Mouse (Mus musculus): ENCODE measurements around the gene Ptpn1.

Ptpn1 gene

DNA sequence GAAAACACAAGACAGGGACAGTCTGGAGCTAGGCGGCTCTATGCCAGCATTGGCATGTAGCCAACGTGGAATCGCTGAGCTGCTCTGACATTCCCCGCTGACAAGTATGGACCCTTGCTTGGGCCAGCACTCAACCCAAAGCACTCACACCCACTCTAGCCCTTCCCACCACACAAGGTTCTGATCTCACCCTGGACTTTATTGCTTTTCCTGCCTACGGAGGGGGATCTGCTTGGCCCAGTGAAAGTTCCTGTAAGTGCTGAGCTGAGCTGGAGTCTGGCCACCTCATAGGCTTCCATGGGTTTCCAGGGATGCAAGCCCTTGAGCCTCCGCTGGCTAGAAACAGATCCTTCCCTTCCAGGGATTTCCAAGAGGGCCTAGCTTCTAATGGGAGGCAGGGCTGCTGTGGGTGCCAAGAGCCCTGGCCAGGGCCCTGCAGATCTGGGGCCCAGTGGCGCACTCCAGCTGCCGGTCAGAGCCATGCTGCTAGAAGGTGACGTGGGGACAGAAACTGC, 87.4 kb downstream of the Ptpn1 start:
- no peak for DNase-seq

DNA sequence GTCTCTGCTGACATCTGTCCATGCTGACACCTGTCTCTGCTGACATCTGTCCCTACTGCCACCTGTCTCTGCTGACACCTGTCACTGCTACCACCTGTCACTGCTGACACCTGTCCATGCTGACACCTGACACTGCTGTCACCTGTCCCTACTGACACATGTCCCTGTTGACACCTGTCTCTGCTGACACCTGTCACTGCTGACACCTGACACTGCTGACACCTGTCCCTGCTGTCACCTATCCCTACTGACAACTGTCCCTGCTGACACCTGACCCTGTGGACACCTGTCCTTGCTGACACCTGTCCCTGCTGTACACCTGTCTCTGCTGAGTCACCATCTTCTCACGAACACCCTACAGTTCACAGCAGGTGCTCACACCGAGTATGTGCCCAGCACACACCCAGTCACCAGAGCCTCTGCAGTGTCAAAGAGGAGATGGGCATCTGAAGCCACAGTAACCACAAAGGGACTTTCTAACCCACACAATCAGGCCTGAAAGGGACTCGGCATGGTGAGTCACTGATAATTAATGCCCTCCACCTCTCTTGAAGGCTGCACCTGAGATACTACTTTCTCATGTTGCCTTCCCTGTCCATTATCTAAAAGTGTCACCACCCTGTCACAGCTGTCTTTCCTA, 92.0 kb downstream of the Ptpn1 start:
- DNase-seq, result no peak

DNA sequence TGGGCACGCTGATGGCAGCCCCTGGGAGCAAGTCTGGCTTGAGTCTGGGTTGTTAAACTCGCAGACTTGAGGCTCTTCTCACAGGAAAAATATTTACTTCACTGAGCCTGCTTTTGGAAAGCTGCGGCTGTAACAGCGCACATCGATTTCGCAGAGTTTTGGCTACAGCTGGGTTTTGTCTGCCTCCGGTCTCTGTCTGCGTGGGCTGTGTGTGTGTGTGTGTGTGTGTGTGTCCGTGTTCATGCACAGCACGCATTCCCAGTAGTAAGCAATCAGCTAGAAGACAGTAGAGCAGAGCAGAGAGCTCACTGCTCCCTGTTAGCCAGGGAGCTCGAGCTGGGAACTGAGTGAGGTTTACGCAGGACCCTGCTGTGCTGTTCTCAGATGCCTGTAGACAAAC, 93.3 kb downstream of the Ptpn1 start:
- DNase-seq, result no peak

DNA sequence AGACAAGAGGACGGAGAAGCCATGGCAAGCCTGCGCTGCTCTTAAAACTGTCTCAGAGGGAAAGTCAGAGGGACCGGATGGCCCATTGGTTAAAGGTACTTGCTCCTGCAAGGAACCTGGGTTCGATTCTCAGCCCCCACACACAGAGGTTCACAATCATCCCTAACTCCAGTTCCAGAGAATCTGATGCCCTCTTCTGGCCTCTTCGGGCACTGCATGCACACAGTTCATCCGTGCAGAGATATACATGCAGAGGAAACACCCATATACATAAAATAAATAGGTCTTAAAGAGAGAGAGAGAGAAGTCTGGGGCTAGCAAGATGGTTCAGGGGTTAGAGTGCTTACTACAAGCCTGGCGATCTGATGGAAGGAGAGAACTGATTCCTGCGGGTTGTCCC, 94.0 kb downstream of the Ptpn1 start:
- DNase-seq, result no peak

DNA sequence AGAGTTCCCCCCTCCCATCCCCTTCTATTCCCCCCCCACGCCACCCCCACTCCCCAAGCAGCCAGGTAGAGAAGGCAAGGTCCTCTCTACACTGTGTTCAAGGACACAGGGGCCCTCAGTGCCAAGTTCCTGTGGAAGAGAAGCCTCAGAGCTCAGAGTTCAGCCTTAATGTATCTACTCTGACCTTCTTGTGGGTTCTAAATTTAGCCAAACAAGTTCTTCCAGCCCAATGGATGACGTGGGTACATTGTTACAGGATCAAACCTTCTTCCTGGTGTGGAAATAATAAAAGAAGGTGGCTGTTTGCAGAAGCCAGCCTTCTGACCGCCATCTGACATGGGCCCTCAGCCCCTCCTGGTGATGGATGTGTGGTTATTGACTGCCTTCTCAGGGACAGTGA, 94.6 kb downstream of the Ptpn1 start:
- no peak for DNase-seq

DNA sequence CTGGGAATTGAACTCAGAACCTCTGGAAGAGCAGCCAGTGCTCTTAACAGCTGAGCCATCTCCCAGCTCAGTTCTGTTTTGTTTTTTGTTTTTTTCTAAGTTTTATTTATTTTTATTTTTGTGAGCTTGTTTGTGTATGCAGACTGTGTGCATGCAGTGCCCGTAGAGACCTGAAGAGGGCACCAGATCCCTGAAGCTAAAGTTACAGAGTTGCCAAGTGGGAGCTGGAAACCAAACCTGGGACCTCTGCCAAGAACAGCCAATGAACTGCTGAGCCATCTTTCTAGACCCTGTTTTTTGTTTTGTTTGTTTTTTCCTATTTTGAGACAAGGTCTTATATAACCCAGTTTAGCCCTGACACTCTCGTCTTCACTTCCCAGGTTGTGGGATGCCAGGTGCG, 96.5 kb downstream of the Ptpn1 start:
- DNase-seq, result no peak
